Mouse (Mus musculus) 3T3-L1 (cell line): ENCODE measurements at regions not wholly inside any gene's neighbourhood (a gene's known extent, or its start where the extent isn't known, plus 50 kb on each side); places are given as distances from the start of the nearest gene placed in this dataset.
"Not testable (repeated sequence)": the region's sequence is repeated elsewhere in the genome, so short reads cannot be mapped to it uniquely, and the experiment has no call there.

Experiments
- DNase-seq: peaks from one replicate; pipeline ENCODE4 v3.0.0-alpha.2; 2015; ENCODE audit warnings: low read depth, low spot score

GRCm38 (mm10) chr4:93579343-93579742, 244.0 kb upstream of the Tusc1 start:
- DNase-seq = no peak

- DNase-seq = peak; percentile 36
These were observed 232.4 kb upstream of the Tusc1 start for GRCm38 (mm10) chr4:93567487-93568259.

- DNase-seq = no peak
These were observed 220.8 kb upstream of the Tusc1 start for GRCm38 (mm10) chr4:93555787-93556760.

- DNase-seq = not testable (repeated sequence)
These were observed 219.9 kb upstream of the Tusc1 start for GRCm38 (mm10) chr4:93555181-93555580.

- DNase-seq = peak; percentile 88
These were observed 217.3 kb upstream of the Tusc1 start for GRCm38 (mm10) chr4:93552489-93553160.

GRCm38 (mm10) chr4:93551086-93551485, 215.8 kb upstream of the Tusc1 start:
- peak; percentile 91 for DNase-seq

- DNase-seq = no peak
These were observed 205.3 kb upstream of the Tusc1 start for GRCm38 (mm10) chr4:93540588-93540987.

- DNase-seq = no peak
These were observed 192.1 kb upstream of the Tusc1 start for GRCm38 (mm10) chr4:93527382-93527781.

- DNase-seq = no peak
These were observed 185.3 kb upstream of the Tusc1 start for GRCm38 (mm10) chr4:93520454-93521100.

- no peak for DNase-seq
These were observed 183.6 kb upstream of the Tusc1 start for GRCm38 (mm10) chr4:93518925-93519324.

- DNase-seq = no peak
These were observed 175.5 kb upstream of the Tusc1 start for GRCm38 (mm10) chr4:93510771-93511170.

GRCm38 (mm10) chr4:93496871-93497270, 161.6 kb upstream of the Tusc1 start:
- DNase-seq = peak; percentile 19

- no peak for DNase-seq
These were observed 159.0 kb upstream of the Tusc1 start for GRCm38 (mm10) chr4:93494319-93494718.

GRCm38 (mm10) chr4:93493905-93494304, 158.6 kb upstream of the Tusc1 start:
- no peak for DNase-seq

- no peak for DNase-seq
These were observed 158.0 kb upstream of the Tusc1 start for GRCm38 (mm10) chr4:93493326-93493725.

- no peak for DNase-seq
These were observed 153.3 kb upstream of the Tusc1 start for GRCm38 (mm10) chr4:93488570-93488969.

GRCm38 (mm10) chr4:93486455-93486854, 151.1 kb upstream of the Tusc1 start:
- no peak for DNase-seq

GRCm38 (mm10) chr4:93481247-93481646, 145.9 kb upstream of the Tusc1 start:
- no peak for DNase-seq

- no peak for DNase-seq
These were observed 142.0 kb upstream of the Tusc1 start for GRCm38 (mm10) chr4:93477189-93477767.

- DNase-seq = no peak
These were observed 132.7 kb upstream of the Tusc1 start for GRCm38 (mm10) chr4:93467998-93468397.

- no peak for DNase-seq
These were observed 132.1 kb upstream of the Tusc1 start for GRCm38 (mm10) chr4:93467424-93467823.
